Mouse (Mus musculus): ENCODE measurements around the gene Cplx3.
A peak's percentile ranks its signal among the peaks of the same experiment; 100 is the strongest.

Cplx3 gene

DNA sequence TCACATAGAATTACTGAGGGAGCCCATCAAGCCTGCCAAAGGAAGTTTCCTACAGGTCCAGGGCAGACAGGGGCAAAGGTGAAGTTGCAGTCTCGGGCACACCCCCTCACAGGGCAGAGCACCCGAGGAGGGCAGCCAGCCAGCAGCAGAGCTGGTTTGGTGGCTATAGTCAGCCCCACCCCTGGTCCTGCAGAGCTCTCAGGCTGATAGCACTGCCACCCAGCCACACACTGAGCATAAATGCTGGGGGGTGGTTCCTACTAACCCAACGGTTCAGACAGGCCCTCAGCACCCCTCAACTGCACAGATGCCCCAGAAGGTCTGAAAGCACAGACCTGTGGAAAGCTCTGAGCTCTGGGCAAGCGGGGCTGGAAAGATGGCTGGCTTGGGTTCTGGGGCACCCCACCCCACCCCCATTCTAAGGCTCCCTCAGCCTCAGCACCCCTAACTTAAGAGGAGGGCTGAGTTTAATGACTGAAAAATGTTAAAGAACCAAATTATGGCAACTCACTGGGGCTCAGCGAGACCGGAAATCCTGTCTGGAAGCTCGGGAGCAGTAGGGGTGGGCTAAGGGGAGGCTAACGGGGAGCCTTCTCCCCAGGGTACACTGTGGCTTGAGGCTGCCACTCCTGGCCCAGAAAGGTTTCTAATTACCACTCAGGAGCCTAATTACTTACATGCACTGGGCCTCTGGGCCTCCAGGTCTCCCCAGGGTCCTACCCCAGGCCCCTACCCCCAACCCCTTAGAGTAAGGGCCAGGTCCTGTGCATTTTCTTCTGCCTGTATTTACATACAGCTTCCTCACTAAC, 32.8 kb upstream of the Cplx3 start:
- DNase-seq (ENCODE audit: low read depth), result no peak

DNA sequence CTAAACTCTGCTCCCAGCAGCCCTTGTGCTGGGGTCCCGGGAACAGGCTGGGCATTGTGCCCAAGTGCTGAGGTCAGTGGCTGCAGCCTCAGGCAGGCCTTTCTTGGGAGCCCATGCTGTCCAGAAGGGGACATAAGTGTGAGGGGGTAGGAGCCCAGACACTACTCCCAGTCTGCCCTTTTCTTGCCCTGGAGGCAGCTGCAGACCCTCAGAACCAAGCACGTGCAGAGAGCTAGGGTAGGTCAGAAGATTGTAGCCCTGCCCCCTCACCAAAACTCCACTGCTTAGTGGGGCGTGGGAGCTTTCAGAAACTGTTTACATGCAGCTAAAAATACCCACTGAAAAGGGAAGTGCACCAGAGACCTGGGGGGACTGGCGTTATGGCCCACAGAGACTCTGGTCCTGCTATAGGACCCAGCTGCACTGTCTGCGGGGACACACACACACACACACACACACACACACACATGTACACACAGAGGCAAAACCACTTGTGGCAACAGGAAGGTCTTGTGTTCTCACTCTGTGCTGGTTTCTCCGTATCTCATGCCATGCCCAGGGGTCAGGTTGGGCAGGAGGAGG, 31.8 kb upstream of the Cplx3 start:
- peak; percentile 69 for DNase-seq (ENCODE audit: low read depth)

DNA sequence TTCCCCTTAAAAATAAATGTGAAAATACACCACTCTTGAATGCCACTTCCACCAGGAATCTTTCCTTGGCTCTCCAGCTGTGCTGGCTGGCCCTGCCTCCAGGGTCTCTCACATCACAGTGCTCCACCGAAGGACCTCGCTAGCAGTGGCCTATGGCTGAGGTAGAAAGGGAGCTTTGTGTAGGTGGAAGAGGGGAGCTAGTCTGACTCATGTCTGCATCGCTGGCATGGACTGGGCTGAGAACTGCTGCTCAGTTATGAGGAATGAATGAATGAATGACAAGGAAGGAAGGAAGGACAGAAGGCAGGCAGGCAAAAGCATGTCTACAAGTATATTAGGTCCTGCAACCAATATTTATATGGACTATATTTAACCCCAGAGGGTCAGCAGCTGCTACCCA, 31.2 kb upstream of the Cplx3 start:
- DNase-seq (ENCODE audit: low read depth), result peak; percentile 57

DNA sequence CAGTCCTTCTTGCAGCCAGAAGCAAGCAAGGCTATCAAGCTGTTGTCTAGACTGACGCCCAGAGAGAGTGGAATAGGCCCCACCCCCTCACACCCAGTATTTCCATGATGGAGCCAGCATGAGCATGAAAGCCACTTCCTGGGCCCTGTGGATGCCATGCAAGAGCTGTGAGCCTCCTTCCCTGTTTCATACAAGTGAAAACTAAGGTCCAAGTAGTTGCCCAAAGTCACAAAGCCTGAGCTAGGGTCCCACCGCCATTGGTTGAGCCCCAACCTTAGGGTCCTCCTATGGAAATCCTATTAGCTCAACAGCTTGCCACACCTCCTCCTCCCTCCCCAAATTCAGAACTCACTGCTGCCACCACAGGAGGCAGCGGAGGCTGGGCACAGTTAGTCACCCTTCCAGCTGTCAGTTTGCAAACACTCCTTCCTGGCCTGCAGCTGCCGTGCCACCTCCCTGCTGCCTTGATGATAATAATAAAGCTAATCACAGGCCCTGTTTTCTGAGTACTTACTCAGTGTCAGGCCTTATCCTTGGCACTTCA, 27.5 kb upstream of the Cplx3 start:
- peak; percentile 41 for DNase-seq (ENCODE audit: low read depth)

DNA sequence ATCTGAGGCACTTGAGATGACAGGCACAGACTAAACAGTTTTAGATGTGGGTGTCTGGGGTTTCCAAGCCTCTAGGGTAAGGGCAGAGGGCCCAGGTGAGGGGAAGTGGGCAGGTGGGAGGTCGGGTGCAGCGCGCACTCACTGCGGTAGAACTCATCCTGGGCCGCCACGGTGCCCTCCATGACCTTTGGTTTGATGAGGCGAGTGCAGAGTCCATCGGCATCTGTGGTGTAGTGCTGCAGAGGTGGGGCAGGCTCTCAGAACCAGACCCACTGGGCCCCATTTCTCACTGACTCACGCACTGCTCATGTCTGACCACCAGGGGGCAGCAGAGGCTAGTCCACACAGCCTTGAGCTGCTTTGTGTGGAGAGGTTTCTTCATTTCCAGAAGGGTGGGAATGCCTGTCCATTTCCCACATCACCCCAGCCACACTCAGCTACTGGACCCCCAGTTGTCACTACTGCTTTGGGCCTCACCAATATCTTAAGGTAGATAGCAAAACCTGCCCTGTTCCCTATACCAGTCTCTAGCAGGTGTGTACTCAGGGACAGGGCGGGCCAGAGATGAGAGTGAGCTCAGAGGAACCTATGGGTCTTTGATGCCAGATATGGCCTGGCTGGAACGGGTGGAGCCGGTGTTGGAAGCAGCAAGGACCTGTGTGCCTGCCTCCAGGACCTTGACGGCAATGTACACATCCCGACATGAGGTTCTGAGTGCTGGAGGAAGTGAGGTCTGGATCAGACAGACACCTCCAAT, 23.2 kb upstream of the Cplx3 start:
- peak; percentile 89 for DNase-seq (ENCODE audit: low read depth)

DNA sequence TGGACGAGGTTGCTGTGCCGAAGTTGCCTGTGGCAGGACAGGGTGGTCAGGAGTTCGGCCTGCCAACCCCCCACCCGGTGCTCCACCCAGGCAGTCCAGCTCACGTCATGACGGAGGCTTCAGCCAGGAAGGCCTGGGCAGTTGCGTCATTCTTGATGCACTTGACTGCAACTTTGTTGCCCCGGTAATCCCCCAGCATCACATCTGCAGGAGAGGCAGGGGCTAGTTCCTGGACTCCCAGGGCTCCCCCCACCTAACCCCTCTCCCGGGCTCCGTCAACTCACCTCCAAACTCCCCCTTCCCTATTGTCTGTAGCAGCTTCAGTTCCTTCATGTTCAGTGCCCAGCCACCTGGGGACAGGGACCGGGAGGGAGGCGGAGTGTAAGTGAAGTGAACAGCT, 22.6 kb upstream of the Cplx3 start:
- no peak for DNase-seq (ENCODE audit: low read depth)

DNA sequence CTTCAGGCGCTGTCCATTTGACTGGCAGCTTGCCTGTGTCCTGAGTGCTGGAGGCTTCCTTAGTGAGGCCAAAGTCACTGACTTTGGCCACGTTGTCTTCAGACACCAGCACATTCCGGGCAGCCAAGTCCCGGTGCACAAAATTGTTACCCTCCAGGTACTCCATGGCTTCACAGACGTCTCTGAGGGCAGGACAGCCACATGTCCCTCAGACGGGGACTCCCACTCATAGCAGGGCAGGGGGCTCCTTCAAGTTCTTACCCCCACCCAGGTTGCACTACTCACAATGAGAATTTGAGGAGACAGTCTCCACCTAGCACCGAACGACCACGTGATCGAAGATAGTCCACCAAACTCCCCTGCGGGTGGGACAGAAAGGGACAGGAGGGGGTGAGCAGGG, 21.8 kb upstream of the Cplx3 start:
- no peak for DNase-seq (ENCODE audit: low read depth)

DNA sequence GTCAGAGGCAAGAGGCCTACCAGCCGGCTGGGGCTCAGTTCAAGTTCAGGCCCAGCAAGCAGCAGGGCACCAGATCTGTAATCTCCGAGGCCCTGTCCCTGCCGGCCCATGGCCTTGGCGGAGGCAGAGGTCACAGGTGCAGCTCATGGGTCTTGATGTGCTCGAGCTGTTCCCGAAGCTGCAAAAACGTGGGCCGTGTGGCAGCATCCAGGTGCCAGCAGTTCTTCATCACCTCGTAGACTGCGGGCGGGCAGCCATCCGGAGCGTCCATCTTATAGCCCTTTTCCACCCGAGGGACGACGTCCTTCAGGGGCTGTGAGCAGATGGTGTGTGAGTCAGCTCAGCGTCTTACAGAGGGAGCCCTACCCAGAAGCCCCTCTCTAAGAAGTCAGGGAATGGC, 21.1 kb upstream of the Cplx3 start:
- no peak for DNase-seq (ENCODE audit: low read depth)

DNA sequence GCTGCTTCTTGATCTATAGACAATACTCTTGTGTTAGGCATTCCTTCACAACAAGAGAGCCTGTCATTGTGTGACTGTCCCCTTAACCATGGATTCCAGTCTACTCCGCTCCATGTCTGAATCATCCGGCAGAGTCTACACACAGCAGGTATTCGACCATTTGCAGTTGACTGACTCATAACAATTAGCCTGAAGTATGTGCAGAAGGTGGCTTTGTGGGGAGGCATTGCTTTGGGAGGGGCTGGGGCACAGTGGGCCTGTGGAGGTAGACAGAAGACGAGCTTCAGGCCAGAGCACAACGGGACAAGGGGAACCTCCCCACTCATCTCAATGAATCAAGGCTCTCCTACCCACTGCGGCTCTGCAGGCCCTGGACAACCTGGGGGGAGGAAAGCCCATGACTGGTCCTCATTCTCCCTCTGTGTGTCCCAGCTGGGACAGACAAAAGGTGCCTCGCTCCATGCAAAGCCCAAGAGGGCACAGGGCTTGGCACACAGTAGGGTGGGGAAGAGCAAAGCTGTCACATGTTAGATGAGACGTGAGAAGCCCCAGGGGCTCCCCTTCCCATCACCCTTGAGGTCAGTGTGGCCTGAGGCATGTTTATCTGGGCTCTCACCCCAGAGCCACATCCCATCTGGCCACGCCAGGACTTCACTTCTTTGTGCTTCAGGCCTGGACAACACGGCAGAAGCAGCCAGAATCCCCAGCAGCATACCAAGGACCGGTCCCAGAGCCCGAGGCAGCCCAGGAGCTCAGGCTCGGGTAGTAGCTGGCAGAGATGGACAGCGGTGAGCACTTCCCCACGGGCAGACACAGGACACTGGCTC, 19.8 kb upstream of the Cplx3 start:
- DNase-seq (ENCODE audit: low read depth), result peak; percentile 59

DNA sequence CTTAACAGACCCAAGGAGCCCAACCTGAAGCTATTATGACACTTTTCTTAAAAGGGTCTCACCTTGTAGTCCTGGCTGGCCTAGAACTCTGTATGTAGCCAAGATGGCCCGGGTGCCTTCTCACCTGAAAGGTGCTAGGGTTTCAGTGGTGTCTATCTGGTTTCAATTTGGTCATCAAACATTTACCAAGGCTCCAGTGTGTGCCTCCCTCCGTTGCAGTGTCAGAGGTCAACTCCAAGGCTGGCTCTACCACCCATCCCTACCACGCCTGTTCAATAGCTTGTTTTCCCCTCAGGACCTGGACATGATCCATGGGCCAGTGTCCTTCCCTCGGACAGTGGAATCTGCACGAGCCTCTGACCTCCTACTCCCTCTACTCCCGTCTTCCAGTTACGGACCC, 18.2 kb upstream of the Cplx3 start:
- no peak for DNase-seq (ENCODE audit: low read depth)

DNA sequence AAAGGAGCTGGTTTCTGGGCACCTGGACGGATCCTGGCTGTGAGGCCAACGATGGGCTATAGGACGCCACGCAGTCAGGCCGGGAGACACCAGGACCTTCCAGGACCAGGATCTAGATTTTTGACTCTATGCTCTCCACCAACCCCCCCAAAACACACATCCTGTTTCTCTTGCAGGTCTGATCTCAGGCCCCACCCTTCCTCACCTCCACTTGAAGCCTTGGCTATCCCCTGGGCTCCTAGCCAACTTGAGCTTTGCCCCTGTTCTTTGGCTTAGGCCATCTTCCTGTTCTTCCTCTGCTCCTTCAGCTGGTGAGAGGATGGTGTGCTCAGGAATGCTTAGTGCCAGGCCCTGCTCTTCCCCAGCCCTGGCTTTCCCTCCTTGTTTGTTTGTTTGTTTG, 14.6 kb upstream of the Cplx3 start, which contains the start of gene Lman1l:
Gene Lman1l, minus strand, starts transcription at position 101 of the 400 bp plus-strand sequence.
- no peak for DNase-seq (ENCODE audit: low read depth)

DNA sequence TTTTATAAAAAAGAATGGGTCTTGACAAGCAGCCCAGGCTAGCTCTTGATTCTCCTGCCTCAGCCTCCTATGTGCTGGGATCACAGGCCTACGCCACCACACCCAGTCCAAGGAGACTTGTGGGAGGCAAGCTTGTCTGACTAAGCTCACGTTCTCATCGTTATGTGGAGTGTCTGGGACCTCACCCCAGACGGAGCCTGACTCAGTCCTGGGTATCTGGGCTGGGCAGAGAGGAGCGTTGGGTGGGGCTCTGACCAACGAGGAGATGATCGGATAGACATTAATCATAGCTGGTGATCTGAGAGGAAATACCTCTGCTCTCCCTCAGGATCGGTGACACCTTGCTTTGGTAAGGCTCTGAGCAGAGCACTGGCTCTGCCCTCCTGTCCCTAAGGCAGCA, 12.8 kb upstream of the Cplx3 start:
- peak; percentile 48 for DNase-seq (ENCODE audit: low read depth)

DNA sequence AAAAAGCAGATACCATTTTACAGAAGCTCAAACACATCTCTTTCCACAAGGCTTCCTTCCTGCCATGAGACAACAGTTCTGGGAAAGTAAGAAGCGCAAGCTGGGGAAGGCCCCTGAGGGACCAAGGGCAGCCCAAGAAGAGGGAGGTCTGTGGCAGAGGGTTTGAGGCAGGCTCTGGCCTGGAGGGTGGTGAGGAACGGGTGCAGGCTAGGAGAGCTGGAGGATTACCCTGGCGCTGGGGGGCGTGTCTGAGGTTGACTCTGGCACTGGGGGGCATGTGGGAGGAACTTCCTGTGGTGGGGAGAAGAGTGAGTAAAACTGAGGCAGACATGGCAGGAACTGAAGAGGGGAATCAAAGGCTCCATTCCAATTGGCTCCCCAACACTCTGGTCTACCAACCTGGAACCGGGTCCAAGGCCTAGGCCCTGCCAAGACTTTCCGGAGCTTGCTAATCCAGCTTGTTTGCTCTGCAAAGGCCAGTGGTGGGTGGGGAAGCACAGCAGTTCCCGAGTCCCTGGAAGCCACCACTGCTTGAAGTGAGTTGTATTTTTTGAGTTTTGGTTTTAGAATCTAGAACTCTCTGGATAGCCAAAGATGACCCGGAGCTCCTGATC, 11.6 kb upstream of the Cplx3 start:
- no peak for DNase-seq (ENCODE audit: low read depth)

DNA sequence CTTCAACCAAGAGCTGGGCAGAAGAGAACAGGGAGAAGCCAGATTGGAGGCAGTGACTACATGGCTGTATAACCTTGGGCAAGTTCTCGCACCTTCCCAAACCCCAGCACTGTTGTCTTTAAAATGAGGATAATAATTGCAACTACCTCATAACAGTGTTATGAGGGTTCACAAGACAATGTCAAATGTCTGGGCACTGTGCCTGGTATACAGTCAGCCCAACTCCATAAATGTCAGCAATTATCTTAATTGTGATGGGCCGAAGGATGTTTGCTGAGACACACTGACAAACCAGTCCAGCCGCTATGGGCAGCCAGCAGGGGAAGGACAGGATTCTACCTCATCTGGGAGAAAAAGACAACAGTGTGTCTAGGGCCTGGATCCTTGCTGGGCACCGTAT, 8.7 kb upstream of the Cplx3 start:
- DNase-seq (ENCODE audit: low read depth), result peak; percentile 58

DNA sequence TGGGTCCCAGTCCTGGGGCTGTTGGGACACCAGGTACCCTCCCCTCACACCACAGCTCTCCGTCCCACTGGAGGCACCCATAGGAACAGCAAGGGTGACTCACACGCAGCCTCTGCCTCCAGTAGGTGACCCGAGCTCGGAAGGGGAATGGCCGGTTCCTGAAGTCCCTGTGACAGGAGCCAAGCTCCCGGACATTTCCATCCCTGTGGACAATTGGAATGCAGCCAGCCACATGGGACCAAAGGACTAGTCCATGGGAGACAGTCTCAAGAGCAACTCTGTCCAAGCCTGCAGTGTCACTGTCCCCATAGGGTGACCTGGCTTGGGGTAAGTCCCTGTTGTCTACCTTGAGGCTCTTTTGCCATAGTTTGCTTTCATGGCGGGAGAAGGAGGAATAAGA, 7.9 kb upstream of the Cplx3 start:
- no peak for DNase-seq (ENCODE audit: low read depth)

DNA sequence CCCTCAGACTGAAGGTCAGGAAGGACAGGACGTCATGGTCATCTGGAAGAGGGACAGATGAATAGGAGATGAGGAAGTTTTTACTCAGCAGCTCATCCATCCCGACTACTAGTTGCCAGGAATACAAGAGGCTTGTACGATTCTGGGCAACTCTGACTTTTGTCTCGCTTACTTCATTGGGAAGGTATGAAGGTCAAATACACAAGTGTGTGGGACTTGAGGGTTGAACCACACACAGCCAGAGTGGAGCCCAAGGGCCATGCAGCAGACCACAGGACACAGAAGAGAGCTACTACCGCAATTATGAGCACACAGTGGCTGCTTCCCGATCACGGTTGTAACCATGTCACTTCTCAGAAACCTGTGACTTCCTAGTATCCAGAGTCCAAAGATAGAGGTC, 6.5 kb upstream of the Cplx3 start:
- peak; percentile 45 for DNase-seq (ENCODE audit: low read depth)

DNA sequence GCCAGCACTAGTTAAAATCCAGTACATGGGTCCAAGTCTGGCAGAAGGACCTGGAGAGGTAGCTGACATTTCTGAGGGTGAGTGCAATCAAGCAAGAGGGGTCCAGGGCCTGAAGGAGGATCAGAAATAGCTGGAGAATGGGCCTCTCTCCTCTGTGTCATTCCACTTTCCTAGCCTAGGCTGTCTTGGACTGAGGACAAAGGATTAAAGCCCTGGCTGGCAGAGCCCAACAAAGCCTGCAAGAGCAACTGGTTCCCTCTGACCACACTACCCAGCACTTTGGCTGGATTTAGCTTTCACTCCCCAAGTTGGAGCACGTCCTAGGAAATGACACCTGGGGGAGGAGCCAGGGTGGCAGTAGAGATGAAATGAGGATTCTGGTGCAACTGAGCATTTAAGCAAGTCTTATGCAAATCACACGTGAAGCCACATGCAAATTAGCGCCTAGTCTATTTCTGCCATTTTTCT, 4.3 kb upstream of the Cplx3 start:
- DNase-seq (ENCODE audit: low read depth), result peak; percentile 39

DNA sequence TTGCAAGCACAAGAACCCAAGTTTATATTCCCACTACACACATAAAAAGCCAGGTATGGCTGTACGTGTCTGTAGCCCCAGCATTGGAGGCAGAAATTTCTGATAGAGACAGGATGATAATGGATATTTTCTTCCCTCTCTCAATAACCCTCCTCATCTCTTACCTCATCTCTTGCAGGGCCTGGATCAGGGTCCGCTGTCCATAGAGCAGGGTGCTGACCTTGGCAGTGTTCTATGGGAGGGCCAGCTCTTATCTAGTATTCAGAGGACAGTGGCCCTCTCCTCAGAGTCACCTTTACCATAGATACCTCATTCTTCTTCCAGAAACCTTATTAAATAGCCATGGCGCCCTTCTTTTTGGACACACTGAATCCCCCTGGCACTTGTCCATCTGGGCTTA, 3.7 kb upstream of the Cplx3 start:
- no peak for DNase-seq (ENCODE audit: low read depth)

DNA sequence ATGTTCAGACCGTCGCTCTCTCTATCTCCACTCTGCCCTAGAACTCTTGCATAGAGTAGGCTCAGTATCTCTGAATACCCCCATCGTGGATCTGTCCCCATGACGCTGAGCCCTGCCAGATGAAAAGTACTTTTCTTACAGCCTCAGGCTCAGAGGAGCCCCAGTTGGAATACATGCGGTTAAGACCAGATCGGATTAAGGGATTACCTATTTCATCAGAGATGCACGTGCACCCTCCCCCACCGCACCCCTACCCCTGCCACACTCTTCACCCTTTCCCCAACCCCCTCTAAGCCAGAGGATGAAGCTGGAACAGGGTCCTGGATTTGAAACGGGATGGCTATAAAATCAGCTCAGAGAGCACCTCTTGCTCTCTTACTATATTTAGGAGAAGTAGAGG, 578 bp downstream of the Cplx3 start:
- no peak for DNase-seq (ENCODE audit: low read depth)

DNA sequence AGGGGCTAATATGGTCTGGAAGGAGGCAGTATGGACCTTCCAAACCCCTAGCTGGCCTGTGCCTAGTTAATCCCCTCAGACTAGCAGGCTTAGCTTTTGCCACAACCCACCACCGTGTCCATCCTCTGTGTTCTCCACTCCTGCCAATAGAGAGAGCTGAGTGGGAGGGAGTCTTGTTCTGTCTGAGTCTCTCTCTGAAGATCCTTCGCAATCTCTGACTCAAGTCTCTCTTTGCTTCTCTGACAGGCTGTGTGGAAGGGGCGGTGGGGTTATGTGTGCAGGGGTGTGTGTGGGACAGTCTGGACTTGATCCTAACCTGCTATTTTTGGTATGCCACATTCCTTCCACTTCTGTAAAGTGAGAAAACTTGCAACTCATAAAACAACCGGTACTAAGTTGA, 1.2 kb downstream of the Cplx3 start:
- DNase-seq (ENCODE audit: low read depth), result no peak

DNA sequence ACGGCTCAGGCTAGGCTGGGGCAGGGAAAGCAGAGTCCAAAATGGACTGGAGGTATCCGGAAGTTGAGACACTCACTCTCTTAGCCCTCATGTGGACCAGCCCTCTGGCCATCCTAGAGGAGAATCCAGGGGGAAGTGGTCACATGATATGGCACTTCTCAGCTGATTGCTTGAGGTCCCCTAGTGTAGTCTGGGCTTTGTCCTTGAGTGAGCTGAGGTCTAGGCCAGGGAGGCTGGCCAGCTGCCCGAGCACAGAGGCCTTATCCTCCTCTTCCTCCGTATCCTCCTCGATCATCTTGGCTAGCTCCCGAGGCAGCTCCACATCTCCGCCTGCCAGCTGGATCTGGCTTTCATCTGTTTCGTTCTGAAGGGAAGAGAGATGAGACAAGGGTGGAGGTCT, 4.0 kb downstream of the Cplx3 start:
- DNase-seq (ENCODE audit: low read depth), result no peak

DNA sequence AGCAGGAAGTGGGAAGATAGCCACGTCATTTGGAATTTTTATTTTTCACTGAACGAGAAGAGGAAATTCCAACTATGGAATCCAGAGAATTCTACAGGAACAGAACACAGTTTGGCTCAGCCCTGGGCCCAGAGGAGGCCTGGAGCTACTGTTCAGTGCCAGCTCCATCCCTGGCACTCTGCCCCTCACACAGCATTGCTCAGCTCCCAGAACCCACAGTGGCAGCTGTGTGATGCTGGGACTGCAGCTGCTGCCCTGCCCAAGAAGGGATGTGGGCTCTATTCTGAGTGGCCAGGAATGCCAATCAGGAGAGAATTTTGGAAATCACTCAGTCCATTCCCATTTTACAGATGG, 4.8 kb downstream of the Cplx3 start:
- DNase-seq (ENCODE audit: low read depth), result peak; percentile 71

Measured in NIH3T3 (cell line).